Mouse (Mus musculus): ENCODE data around the gene Igsf9.

Gene Igsf9

DNA sequence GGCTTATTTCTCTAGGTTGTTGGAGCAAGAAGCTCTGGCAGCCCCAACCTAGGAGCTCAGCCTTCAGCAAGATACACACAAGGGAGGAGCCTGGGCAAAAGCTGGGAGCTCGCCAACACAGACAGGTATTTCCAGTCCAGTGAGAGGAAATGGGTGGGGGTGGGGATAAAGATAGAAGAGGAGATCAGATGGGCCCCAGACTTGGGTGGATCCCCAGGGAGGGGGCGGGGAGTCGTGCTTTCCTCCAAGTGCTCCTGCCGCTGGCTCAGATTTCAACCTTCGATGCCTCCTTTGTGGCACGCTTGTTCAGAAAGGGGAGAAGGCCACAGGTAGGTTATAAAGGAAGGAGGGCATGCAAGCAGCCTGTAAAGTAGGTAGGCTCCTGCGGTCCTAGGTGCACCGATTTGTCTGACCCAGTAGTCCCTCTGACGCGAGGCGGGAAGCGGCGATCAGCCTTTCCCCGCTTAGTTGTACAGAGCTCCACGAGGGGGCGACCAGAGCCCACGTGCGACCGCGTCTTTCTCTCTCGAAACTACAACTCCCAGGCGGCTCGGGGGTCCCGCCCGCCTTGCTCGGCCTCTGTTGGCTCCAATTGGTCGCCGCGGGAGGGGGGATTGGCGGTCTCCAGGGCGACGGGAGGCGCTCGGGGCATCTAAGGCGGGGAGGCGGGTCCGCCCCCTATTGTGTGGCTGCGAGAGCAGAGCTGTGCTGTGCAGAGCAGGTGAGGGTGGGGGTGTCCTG, at the start of gene Igsf9:
Gene Igsf9 (plus strand): TSS at position 249 of the 741 bp plus-strand sequence.
- DNase-seq (ENCODE audit: low spot score in 2 of 2), result peak; percentile 80 to 86

- DNase-seq (ENCODE audit: low spot score in 2 of 2), result peak in 1 of 2 experiments; percentile 31
Observed at GRCm38 (mm10) chr1:172431836-172432586, 49.6 kb upstream of the Igsf9 start.

GRCm38 (mm10) chr1:172432587-172432955, 49.0 kb upstream of the Igsf9 start:
- DNase-seq (ENCODE audit: low spot score in 2 of 2), result no peak

- DNase-seq (ENCODE audit: low spot score in 2 of 2), result no peak
Observed at GRCm38 (mm10) chr1:172433012-172433850, 48.4 kb upstream of the Igsf9 start.

- no peak for DNase-seq (ENCODE audit: low spot score in 2 of 2)
Observed at GRCm38 (mm10) chr1:172433851-172434165, 47.8 kb upstream of the Igsf9 start.

- no peak for DNase-seq (ENCODE audit: low spot score in 2 of 2)
Observed at GRCm38 (mm10) chr1:172436785-172437184, 44.8 kb upstream of the Igsf9 start.

DNA sequence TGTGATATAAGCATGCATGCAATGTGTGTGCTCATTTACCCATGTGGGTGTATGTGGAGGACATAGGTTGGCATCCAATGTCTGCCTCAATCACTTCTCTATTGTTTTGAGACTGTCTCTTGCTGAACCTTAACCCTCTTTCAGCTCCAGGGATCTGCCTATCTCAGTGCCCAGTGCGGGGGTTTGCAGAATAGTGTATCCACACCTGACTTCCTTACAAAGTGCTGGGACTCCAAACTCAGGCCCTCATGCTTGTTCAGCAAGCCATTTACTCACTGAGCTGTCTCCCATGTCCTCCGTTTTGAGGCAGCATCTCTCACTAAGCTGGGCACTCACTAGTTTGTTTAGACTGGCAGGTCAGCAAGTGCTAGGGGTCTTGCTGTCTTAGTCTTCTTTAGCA, 43.0 kb upstream of the Igsf9 start:
- DNase-seq (ENCODE audit: low spot score in 2 of 2), result no peak

DNA sequence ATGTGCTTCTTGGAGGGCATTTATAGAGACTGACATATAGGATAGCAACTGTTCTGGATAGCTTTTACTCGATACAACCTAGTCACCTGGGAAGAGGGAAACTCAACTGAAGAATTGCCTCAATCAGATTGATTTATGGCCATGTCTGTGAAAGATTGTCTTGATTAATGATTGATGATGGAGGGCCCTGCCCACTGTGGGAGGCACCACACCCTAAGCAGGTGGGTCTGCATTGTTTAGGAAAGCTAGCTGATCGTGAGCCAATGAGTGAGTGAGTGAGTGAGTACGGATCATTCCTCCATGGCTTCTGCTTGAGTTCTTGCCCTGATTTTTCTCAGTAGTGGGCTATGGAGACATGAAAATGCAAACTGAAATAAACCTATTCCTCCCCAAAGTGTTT, 41.1 kb upstream of the Igsf9 start:
- no peak for DNase-seq (ENCODE audit: low spot score in 2 of 2)

DNA sequence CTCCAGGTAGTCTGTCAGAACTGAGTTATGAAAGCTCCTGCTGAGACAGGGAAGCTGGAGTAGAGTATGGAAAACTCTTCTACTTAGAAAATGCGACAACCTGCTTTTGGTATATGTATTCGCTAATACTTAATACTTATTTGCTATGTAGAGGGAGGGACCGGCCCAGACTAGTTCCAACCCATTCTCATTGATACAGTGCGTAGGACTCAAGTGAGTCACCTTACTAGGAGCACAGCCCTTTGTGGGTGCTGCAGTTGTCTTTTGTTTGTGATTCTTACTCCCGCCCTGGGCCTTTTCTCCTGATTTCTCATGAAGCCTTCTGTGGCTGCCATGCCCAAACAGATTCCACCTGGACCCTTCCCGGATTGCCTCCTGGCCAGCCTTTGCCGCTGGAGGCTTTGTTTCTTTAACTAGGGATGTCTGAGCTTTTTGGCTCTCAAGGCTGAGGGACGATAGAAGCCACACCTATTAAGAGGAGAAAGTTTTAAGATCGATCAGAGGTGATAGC, 39.6 kb upstream of the Igsf9 start:
- DNase-seq (ENCODE audit: low spot score in 2 of 2), result peak in 1 of 2 experiments; percentile 29

DNA sequence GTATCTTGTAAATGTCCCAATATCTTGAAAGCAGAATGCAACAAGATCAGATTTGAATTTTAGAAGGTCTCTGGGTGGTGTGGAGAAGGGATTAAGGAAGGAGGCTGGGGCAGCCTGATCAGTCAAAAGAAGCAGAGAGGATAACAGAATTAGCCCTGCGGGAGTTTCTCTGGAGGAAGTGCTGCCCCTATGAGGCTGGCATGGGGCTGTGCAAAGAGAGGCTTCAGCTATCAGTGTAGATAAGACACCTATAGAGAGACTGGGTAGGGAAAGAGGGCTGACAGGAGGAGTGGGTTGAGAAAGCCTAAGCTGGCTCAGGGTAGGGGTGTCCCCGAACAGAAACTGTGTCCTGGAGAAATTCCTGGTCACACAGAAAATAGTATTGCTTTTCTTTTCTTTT, 31.4 kb upstream of the Igsf9 start:
- no peak for DNase-seq (ENCODE audit: low spot score in 2 of 2)

GRCm38 (mm10) chr1:172450848-172451470, 30.6 kb upstream of the Igsf9 start:
- DNase-seq (ENCODE audit: low spot score in 2 of 2), result no peak

DNA sequence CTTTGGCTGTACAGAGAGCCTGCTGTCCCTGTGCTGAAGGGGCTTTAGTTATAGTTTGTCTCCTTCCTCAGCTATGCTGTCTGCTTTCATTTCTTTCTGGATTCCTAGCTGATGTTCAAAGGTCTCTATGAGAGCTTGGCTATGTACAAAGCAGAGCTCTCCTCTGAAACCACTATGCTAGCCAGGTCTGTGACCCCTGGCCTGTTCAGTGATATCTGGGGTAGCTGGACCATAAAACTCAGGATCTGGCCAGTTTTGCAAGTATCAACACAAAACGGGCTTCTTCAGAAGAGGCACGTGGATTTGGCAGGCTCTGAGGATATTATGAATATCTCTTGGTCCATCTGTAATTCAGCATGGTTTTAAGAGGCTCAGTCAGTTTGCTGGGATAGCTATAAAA, 28.7 kb upstream of the Igsf9 start:
- DNase-seq (ENCODE audit: low spot score in 2 of 2), result no peak

DNA sequence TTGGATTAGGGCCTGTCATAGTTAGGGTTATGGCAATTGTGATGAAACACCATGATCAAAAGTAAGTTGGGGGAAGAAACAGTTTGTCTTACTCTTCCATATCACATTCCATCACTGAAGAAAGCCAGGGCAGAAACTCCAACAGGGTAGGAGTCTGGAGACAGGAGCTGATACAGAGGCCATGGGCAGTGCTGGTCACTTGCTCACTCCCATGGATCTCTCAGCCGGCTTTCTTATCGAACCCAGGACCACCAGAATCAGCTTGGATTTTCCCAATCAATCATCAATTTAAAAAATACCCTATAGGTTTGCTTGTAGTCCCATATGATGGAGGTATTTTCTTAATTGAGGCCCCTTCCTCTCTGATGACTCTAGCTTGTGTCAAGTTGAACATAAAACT, 27.8 kb upstream of the Igsf9 start:
- no peak for DNase-seq (ENCODE audit: low spot score in 2 of 2)

GRCm38 (mm10) chr1:172455416-172455815, 26.2 kb upstream of the Igsf9 start:
- no peak for DNase-seq (ENCODE audit: low spot score in 2 of 2)

GRCm38 (mm10) chr1:172456001-172456677, 25.4 kb upstream of the Igsf9 start:
- DNase-seq (ENCODE audit: low spot score in 2 of 2), result no peak

DNA sequence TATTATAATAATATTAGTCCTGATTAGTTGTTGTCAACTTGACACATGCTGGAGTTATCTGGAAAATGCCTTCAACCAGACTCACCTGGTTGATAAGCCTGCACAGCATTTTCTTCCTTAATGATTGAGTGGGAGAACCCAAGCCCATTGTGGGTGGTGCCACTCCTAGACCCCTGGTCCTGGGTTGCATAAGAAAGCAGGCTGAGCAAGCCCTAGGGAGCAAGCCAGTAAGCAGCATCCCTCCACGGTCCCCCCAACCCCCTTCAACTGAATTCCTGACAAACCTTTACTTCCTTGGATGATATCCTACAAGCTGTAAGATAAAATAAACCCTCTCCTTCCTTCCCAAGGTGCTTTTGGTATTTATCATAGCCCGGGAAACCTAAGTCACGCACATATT, 24.4 kb upstream of the Igsf9 start:
- no peak for DNase-seq (ENCODE audit: low spot score in 2 of 2)

DNA sequence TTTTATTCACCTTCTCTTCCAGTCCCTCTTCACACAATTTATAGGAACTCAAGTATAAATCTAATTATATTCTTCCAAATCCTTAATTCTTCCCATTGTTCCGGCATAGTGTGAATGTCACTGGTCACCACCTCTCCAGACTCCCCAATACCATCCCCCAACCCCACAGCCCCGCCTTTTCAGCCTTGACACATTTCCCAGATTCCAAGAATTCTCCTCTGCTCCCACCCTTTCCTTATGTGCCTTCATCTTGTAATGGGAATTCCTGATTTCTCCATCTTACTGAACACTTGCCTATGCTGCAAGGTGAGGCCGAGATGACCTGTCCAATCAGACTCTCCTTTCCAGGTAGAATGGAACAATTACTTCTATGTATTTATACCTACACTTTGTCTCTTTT, 23.5 kb upstream of the Igsf9 start:
- no peak for DNase-seq (ENCODE audit: low spot score in 2 of 2)

DNA sequence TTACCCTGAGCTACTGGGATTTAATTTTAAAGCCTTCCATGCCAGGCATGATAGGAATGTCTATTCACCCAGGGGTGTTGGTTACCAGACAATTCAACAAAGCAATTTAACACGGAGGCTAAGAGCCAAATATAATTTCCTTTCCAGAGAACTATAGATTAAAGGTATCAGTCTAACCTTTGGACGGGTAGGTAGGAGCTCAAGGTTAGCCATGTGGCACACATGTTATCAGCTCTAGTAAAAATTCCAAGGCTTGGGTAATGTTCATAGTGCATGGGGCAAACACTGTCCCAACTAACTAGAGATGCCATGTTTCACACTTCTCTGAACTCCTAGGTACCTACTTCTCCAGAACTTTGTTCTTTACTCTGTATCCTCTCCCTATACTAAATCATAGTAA, 20.0 kb upstream of the Igsf9 start:
- DNase-seq (ENCODE audit: low spot score in 2 of 2), result no peak

DNA sequence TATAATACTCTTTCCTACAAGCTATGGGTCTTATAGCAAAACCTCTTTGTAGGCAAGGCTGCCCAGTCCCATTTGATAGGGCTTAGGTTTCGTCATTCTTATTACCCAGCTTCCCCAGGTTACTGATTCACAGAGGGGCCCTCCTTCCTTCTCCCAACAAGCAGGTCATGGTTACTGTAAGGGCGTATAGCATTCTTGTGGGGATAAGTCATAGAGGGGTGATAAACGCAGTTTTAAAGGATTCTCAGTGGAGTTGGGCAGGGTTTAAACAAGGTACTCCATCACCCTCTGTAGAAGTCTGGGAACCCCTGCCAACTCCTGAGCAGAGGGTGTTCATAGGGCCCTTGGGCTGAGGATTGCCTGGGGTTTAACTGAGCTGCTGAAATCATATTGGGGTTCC, 19.1 kb upstream of the Igsf9 start:
- no peak for DNase-seq (ENCODE audit: low spot score in 2 of 2)

GRCm38 (mm10) chr1:172463387-172464333, 17.9 kb upstream of the Igsf9 start:
- no peak for DNase-seq (ENCODE audit: low spot score in 2 of 2)
